Mouse (Mus musculus): ENCODE measurements around the gene Fcmr.

Gene Fcmr

DNA sequence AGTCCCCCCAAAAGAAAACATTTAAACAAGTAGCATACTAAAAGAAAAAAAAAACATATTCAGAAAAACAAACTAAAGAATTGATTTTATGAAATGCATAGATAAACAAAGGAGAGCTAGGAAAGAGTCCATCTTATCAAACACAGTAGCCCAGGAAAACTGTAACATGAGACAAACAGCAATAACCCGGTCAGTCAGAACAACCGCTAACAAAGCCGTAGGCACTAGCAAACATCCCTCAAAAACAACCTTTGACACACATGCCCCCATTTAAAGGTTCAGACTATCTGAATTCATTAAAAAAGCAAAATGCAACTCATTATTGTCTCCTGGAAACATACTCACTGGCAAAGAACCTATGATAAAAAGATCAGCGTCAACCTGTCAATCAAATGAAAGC lies 8.0 kb upstream of the Fcmr start:
- no peak for DNase-seq (ENCODE audit: low spot score)

DNA sequence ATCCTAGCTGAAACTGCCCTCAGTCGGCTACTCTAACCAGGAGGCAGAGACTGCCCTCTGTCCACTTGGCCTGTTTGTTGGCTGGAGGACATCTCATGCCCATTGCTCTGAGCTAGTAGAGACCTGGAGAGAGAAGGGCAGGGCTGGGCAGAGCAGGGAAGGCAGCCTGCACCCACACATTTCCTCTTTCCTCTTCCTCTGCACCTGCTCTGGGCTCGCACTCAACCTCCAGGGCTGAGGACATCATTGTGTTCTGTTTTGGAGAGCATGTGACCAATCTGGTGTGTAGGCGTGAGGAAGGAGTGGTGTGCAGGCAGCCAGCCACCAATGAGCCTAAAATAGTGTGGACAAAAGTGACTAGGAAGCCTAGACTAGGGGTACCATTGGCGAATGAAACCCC lies 1.2 kb upstream of the Fcmr start:
- DNase-seq (ENCODE audit: low spot score) = no peak

DNA sequence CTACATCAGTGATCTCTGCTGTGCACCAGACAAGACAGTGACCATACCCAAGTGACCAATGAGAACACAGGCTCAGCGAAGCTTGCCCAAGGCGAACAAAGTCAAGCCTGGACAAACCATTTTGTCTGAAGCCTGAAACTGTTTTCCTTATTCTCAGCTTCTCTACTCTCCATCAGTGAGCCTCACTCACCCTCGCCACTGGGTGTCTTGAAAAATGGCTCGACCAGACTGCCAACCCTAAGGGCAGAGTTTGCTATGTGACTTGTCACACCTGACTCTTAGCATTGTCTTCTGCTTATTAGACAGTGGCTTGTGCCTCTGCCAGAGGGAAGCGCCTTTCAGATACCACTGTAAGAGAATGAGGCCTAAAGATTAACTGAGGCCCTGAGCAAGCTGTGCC lies 728 bp upstream of the Fcmr start:
- no peak for DNase-seq (ENCODE audit: low spot score)

DNA sequence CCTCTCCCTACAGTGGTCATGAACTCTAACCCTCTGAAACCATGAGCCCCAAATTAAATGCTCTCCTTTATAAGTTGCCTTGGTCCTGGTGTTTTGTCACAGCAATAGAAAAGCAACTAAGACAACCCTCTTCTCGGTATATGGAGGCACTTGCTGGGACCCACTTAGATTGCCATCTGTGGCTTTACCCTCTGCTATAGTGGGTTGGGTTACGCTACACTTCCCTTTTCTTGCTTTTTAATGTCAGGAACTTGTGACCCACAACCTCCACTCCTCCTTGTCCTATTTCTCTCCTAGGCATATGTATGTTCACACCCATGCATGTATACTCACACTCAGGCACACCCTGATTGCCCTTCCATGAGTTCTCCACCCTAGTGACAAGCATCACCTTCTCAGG lies 7.4 kb downstream of the Fcmr start:
- DNase-seq (ENCODE audit: low spot score) = no peak

DNA sequence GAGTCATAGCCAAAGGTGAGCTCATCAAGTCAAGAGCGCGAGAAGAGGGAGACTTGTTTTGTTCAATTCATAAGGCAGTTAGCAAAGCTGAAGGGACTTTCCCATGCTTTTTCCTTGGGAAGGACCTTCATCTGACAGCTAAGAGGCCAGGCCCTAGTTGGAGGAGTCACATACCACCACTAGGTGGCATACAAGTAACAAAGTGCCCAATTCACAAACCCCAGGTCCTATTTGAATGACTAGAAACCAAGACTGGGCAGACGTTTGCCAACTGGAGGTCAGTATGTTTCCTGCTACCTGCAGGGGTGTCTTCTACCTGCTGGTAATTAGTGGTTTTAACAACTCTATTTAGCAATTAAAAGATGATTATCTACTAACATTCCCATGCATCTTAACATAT lies 9.7 kb downstream of the Fcmr start:
- DNase-seq (ENCODE audit: low spot score) = peak; percentile 25

DNA sequence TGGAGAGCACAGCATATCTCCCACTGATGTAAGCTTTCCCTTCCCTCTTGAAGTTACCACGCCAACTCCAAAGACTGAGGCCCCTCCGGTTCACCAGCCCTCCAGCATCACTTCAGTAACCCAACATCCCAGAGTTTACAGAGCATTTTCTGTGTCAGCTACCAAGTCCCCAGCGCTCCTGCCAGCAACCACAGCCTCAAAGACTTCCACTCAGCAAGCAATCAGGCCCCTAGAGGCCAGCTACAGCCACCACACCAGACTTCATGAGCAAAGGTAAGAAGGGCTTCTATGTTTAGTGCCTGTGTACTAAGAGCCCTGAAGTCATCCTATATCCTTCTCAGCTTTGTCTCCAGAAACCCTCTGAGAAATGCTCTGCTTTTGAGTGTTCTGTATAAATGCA lies 10.4 kb downstream of the Fcmr start:
- no peak for DNase-seq (ENCODE audit: low spot score)

DNA sequence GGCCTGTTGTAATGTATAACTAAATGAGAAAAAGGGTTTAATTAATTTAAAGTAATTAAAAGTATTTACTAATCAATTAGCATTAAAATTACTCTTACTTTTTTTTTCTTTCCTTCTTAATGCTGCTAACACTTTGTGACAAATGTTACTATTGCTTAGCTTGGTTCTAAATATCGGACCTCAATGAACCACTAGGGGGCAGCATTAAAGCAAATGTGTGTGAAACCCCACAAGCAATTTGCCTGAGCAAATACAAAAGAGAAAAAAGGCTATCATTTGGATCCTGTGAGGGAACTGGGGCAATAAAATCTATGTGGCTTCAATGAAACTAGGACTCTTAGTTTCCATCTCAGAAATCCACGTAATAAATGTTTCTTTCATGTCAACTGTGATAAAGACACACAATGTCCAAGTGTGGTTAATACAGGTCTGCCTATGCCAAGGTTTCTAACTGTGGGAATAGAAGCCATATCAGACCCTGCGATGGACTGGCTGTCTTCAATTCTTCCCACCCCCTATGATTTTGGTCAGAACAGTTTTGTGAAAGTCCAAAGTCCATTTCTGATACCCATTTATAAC lies 11.6 kb downstream of the Fcmr start:
- peak; percentile 54 for DNase-seq (ENCODE audit: low spot score)

DNA sequence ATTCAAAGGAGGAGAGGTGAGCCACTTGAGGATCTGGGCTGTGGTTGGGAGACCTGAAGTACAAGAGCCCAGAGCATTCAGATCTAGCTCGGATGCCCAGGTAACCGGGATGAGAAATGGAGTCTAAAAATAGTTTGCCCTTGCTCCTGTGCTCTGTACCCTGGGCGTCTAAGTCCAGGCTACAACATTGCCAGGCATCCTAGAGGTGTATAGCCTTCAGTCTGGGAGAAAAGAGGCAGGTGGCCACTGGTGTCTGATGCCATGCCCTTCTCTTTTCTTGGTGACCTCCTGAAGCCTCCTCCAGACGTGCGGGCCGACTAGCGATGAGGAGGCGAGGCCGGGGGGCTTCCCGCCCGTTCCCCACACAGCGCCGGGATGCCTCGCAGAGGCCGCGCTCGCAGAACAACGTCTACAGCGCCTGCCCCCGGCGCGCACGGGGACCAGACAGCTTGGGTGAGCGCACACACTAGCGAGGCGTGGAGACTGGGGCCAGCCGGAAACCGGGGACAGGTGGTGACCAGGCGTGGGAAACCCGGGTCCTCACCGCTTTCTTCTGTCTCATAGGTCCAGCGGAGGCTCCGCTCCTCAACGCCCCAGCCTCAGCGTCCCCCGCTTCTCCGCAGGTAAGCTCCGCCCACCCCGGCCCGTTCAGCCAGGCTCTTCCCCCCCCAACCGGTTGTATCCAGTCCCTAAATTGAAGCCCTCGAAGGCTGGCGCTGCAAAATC lies 12.6 kb downstream of the Fcmr start:
- no peak for DNase-seq (ENCODE audit: low spot score)

DNA sequence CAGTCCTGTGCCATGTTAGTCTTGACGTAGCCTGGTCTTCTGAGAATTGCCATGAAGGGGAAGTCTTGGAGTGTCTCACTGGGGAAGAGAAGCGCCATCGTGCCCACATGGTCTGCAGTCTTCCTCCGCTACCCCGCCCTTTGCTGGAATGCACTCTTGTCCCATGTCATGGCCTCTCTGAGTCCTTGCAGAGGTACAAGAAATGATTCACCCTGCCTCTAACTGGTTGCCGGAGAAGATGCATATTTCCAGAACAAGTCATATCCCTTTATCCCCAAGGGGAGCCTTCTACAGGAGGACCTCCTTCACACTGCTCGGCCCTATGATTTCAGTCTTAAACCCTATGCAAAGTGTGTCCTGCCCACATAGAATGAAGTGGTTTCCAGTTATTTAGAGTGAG lies 14.5 kb downstream of the Fcmr start:
- no peak for DNase-seq (ENCODE audit: low spot score)

DNA sequence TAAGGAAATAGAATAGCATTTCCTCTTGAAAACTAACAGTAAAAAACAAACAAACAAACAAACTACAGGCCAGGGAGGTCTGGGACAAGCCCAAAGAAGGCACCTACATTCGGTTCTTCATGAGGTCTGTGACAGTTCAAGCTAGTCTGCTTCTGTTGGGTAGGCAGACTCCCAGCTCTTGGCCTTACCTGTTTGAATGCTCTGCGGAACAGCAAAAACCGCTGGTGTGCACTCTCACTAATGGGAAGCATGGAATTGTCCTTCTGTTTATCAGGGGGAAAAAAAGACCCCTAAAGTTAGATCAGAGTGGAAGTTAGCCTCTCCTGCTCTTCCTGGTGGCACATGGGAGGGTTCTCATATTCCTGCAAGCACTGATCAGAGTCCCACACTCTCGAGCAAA lies 17.7 kb downstream of the Fcmr start:
- DNase-seq (ENCODE audit: low spot score) = no peak

DNA sequence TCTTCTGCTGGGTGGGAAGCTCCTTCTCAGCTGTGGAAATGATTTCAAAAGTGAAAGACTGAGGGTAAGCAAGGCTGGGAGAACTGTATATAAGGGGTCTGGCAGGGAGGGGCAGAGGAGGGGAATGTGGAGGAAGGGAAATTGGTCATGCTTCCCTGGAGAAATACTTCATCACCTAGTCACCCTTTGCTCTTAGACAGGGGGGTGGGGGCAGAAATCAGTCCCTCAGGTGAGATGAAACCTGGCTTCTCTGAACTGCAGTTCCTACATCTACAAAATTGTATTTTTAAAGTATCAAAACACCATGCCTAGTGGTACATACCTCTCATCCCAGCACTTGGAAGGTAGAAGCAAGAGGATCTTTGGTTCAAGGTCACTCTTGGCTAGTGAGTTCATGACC lies 21.9 kb downstream of the Fcmr start, which contains the start of gene Il24:
TSS of gene Il24 (minus strand) at position 101 of the 400 bp plus-strand sequence.
- DNase-seq (ENCODE audit: low spot score) = no peak

DNA sequence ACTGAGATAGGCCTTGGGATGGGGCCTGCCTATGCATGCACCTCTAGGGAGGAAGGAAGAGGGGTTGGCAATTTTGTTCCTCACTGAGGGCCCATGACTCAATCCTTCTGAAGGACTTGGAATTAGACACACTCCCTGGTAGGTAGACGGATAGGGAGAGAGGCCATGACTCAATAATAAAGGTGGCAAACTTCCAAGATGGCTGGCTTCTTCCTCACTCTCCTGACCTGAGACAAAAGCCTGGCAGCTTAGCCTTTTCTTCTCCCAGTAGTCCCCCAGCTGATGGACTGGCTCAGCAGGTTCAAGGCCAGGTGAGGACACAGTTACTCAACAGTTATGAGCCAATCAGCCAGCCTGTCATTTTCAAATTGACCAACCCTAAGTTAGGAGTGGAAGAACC lies 27.0 kb downstream of the Fcmr start:
- no peak for DNase-seq (ENCODE audit: low spot score)

DNA sequence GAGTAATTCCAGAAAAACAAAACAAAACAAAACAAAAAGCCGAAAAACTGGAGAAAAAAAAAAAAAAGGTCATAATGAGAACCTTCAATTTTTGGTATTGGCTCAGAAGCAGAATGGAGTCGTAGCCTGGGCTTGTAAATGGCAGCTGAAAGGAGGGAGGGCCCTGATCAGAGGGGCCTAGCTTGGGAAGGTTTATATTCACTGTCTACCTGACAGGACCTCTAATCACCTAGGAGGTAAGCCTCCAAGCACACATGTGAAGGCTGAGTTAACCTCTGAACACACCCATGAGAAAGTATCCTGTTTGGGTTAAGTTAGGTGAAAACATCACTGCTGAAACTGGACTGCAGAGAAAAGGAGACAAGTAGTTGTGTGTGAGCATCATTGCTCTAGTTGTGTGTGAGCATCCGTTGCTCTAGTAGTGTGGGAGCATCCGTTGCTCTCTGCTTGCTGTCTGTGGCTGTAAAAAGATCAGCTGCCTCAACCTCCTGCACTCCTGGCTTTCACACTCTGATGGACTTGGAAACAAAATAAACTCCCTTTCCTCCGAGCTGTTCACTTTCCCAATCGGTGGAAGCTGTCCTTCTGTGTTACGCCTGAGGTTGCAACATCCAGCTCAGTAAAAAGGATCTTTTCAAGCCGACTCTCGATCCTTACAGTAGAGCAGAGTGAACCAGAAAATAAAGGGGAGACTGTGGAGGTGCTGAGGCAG lies 28.0 kb downstream of the Fcmr start:
- DNase-seq (ENCODE audit: low spot score) = no peak

DNA sequence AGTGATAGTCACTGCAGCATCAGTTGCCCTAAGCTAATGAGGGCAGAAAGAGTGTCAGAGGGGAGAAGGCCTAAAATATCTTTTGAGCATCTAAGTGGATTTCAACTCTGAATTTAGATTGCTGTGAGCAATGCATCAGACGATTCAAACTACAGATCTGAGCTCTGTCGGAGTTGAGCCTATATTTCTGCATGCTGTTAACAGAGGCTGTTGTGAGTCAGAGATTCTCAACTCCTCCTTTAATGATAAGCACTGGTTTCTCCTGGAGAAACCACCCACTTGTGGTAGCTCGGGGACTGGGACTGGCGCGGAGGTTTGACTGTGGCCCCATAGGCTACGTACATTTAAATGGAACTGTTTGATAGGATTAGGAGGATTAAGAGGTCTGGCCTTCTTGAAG lies 29.0 kb downstream of the Fcmr start:
- no peak for DNase-seq (ENCODE audit: low spot score)

DNA sequence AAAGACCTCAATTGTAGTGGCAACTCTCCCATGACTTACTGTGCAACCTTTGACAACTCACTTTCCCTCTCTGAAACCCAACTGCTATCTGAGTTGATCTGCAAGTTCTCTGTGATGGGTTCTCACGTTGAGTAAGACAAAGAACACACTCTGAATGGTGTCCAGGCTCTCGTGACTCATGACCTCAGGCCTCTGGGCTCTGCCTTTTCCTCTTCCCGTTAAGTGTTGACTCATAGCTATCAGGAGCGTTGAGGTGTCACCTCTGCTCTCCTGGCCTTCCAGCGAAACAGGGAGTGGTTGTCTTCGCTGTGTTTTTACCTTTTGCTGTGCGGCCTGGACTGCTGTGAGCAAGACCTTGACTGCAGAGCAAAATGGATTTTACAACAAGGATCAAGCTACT lies 37.0 kb downstream of the Fcmr start:
- no peak for DNase-seq (ENCODE audit: low spot score)

DNA sequence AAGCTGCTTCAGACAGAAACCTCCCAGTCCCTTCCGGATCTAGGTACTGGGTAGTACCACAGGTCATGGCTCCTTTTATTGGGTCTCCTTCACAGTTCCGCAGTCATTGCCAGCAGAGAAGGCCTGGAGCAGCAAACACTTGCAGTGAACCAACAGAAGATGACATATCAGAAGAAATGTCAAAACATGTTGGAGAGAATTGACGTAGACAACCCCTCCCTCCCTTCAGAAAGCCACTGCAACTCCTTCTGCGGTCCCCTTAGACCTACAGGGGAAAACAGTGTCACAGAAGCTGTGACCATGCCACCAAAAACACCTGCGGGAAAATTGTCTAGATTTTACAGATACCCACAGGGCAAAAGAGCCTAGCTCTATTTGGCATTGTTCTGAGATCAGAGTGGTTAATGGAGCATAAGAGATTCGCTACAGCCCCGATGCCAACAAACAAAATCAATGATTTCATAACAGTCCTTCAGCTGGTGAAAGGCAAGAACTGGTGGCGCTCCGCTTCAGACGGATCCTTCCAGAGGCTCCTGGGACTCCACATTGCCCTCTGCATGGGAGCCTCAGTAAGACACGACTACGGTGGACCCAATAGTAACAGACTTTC lies 46.0 kb downstream of the Fcmr start, which contains the start of gene Il20:
TSS of gene Il20 (minus strand) at position 51 of the 610 bp plus-strand sequence.
- DNase-seq (ENCODE audit: low spot score) = no peak

DNA sequence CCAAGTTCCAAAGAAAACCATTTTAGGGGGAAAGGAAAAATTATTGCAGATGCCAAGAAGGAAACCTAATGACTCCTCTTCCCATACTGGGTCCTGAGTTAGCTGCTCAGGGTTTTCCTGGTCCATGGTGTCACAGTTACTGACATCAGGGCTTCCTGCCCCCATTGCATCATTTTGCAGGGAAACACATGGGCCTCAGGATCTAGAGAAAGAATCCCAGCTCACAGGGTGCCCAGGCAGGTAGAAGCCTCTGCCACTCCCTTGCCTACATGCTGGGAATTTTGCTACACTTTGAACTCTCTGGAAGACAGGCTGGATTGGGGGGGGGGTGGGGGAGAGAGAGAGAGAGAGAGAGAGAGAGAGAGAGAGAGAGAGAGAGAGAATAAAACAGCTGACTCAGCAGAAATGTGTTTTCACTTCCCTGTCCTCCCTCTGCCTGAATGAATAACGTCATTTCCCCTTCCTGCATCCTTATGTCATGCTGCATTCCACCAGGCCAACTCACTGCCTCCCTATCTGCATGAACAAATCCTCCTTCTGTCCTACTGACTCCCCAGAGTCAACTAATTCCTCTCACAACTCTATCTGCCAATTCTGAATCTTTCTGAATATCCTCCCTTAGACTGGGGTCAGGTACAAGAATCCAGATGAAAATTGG lies 53.0 kb downstream of the Fcmr start:
- no peak for DNase-seq (ENCODE audit: low spot score)

DNA sequence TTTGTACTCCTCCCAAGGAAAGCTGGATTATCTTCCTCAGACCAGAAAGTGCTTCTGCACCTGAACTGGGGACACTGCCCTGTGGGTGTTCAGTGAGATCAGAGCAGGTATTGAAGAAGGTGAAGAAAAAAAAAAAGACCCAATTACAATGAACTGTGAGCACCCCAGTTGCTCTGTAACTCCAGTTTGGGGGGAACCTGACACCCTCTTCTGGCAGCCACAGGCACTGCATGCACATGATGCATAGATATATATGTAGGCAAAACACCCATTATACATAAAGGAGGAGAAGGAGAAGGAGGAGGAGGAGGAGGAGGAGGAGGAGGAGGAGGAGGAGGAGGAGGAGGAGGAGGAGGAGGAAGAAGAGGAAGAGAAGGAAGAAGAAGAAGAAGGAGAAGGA lies 61.0 kb downstream of the Fcmr start:
- no peak for DNase-seq (ENCODE audit: low spot score)
